Mouse (Mus musculus): ENCODE results near the gene Cnst. TPM values are rescaled to one million over a fixed set of nuclear protein-coding genes. Genes with fewer than 3 reads are reported as not detected.

The Cnst gene
- polyA plus RNA-seq, 1 experiment from 2014 or later = 18.2 TPM

- no peak for DNase-seq
- Histone ChIP-seq H3K27me3 (ENCODE audit: insufficient read depth, low read length) (no peaks in the 10 kb centered on the region), H3K27ac (ENCODE audit: low read depth) (peak overlapping the region; percentile 51), H3K9me3 (ENCODE audit: low read depth, low read length) (no peaks in the 10 kb centered on the region), H3K4me1 (ENCODE audit: insufficient read depth) (peaks cover 10% of the 10 kb centered on the region; the same call in 1 of the 2 replicates), H3K4me2 (no peak overlapping the region), H3K4me3 (ENCODE audit: low read depth, low read length) (no peak overlapping the region), H3K9ac (no peak overlapping the region), H3K36me3 (ENCODE audit: insufficient read depth) (no peaks in the 10 kb centered on the region)
- 48% methylated on average over 4 of the region's 4 CpGs for WGBS
- TF ChIP-seq CTCF (IDR thresholded peaks at IDR 0.05; ENCODE audit: low read depth) = no peak
- ATAC-seq (ENCODE audit: insufficient read depth) = peak; percentile 59
Observed at GRCm38 (mm10) chr1:179568690-179569398, 22.7 kb downstream of the Cnst start.

DNA sequence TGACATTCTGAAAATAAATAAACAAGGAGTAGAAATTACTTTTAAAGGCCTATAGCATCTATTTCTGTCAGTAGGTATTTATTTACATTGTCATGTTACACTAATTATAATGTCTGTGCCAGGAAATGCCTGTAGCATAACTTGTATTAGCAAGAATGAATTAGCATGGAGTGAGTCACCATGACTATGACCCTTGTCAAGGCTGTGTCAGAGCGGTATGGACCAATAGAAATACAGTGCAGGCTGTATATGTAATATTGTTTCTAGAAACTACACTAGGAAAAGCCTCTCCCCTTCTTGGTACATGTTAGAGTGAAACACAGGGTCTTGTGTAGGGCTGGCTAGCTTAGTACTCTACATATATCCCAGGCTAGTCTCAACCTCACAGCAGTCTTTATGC, 24.3 kb downstream of the Cnst start:
- ATAC-seq (ENCODE audit: insufficient read depth) = no peak
- no peak for DNase-seq
- no peak overlapping the region for H3K27ac ChIP-seq (ENCODE audit: low read depth)
- 77% methylated on average over 1 of the region's 1 CpGs for WGBS
- H3K36me3 ChIP-seq (ENCODE audit: insufficient read depth) = no peaks in the 10 kb centered on the region
- peaks cover 10% of the 10 kb centered on the region; the same call in 1 of the 2 replicates for H3K4me1 ChIP-seq (ENCODE audit: insufficient read depth)
- no peak overlapping the region for H3K4me3 ChIP-seq (ENCODE audit: low read depth, low read length)
- no peak overlapping the region for H3K9ac ChIP-seq
- no peaks in the 10 kb centered on the region for H3K27me3 ChIP-seq (ENCODE audit: insufficient read depth, low read length)
- TF ChIP-seq CTCF (IDR thresholded peaks at IDR 0.05; ENCODE audit: low read depth) = no peak
- H3K4me2 ChIP-seq = no peak overlapping the region
- H3K9me3 ChIP-seq (ENCODE audit: low read depth, low read length) = no peaks in the 10 kb centered on the region

DNA sequence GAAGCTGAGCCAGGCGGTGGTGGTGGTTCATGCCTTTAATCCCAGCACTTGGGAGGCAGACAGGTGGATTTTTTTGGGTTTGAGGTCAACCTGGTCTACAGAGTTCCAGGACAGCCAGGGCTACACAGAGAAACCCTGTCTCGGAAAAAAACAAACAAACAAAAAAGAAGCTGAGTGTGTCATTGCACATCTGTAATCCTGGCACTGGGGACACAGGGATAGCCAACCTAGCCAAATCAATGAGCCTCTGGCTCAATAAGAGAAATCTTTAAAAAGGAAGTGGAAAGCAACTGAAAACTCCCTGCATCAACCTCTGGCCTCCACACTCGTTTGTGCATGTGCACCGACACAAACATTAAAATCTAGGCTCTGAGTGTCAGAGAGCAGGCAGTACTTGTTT, 25.5 kb downstream of the Cnst start:
- Histone ChIP-seq H3K4me2 (no peak overlapping the region), H3K36me3 (ENCODE audit: insufficient read depth) (no peaks in the 10 kb centered on the region), H3K9me3 (ENCODE audit: low read depth, low read length) (no peaks in the 10 kb centered on the region), H3K27me3 (ENCODE audit: insufficient read depth, low read length) (no peaks in the 10 kb centered on the region), H3K4me3 (ENCODE audit: low read depth, low read length) (no peak overlapping the region), H3K27ac (ENCODE audit: low read depth) (no peak overlapping the region), H3K4me1 (ENCODE audit: insufficient read depth) (peaks cover 10% of the 10 kb centered on the region; the same call in 1 of the 2 replicates), H3K9ac (no peak overlapping the region)
- 80% methylated on average over 4 of the region's 4 CpGs for WGBS
- no peak for DNase-seq
- no peak for TF ChIP-seq CTCF (IDR thresholded peaks at IDR 0.05; ENCODE audit: low read depth)
- no peak for ATAC-seq (ENCODE audit: insufficient read depth)

GRCm38 (mm10) chr1:179573650-179574206, 27.6 kb downstream of the Cnst start:
- Histone ChIP-seq H3K27me3 (ENCODE audit: insufficient read depth, low read length) (no peaks in the 10 kb centered on the region), H3K36me3 (ENCODE audit: insufficient read depth) (no peaks in the 10 kb centered on the region), H3K4me3 (ENCODE audit: low read depth, low read length) (no peak overlapping the region), H3K9me3 (ENCODE audit: low read depth, low read length) (no peaks in the 10 kb centered on the region), H3K4me2 (no peak overlapping the region), H3K9ac (no peak overlapping the region), H3K4me1 (ENCODE audit: insufficient read depth) (peaks cover 7% of the 10 kb centered on the region; the same call in 1 of the 2 replicates), H3K27ac (ENCODE audit: low read depth) (no peak overlapping the region)
- no peak for TF ChIP-seq CTCF (IDR thresholded peaks at IDR 0.05; ENCODE audit: low read depth)
- WGBS = 54% methylated on average over 6 of the region's 6 CpGs
- DNase-seq (no peak), ATAC-seq (ENCODE audit: insufficient read depth) (no peak)

- Histone ChIP-seq H3K36me3 (ENCODE audit: insufficient read depth) (peaks cover 12% of the 10 kb centered on the region; the same call in 1 of the 2 replicates), H3K27me3 (ENCODE audit: insufficient read depth, low read length) (no peaks in the 10 kb centered on the region), H3K27ac (ENCODE audit: low read depth) (no peak overlapping the region), H3K9ac (no peak overlapping the region), H3K4me2 (no peak overlapping the region), H3K4me1 (ENCODE audit: insufficient read depth) (no peaks in the 10 kb centered on the region), H3K9me3 (ENCODE audit: low read depth, low read length) (no peaks in the 10 kb centered on the region), H3K4me3 (ENCODE audit: low read depth, low read length) (no peak overlapping the region)
- no peak for TF ChIP-seq CTCF (IDR thresholded peaks at IDR 0.05; ENCODE audit: low read depth)
- no peak for ATAC-seq (ENCODE audit: insufficient read depth)
- 63% methylated on average over 6 of the region's 6 CpGs for WGBS
- no peak for DNase-seq
Observed at GRCm38 (mm10) chr1:179578625-179579024, 32.5 kb downstream of the Cnst start.

GRCm38 (mm10) chr1:179580200-179580599, 34.0 kb downstream of the Cnst start:
- Histone ChIP-seq H3K27ac (ENCODE audit: low read depth) (no peak overlapping the region), H3K4me1 (ENCODE audit: insufficient read depth) (no peaks in the 10 kb centered on the region), H3K36me3 (ENCODE audit: insufficient read depth) (peaks cover 12% of the 10 kb centered on the region; the same call in 1 of the 2 replicates), H3K27me3 (ENCODE audit: insufficient read depth, low read length) (no peaks in the 10 kb centered on the region), H3K4me2 (no peak overlapping the region), H3K9ac (no peak overlapping the region), H3K4me3 (ENCODE audit: low read depth, low read length) (no peak overlapping the region), H3K9me3 (ENCODE audit: low read depth, low read length) (no peaks in the 10 kb centered on the region)
- 57% methylated on average over 8 of the region's 8 CpGs for WGBS
- TF ChIP-seq CTCF (IDR thresholded peaks at IDR 0.05; ENCODE audit: low read depth) = no peak
- ATAC-seq (ENCODE audit: insufficient read depth) (no peak), DNase-seq (no peak)

DNA sequence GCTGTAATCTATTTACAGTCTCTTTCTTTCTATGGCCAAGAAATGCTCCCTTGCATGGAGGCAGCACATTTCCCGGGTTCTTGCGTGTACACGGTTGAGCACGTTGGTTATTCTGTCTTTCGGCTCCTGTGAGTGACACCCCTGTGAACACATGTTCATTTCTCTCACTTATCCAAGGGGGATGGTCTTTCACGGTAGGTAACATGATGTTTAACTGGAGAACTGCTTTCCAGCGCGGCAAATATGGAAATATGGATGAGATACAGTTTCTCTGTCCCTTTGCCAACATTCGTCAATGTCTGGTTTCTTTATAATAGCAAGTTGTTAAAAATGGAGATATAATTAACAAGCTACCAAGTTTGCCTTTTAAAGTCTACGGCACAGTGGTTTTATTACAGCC, 35.3 kb downstream of the Cnst start:
- no peak overlapping the region for H3K4me3 ChIP-seq (ENCODE audit: low read depth, low read length)
- 87% methylated on average over 10 of the region's 10 CpGs for WGBS
- H3K27me3 ChIP-seq (ENCODE audit: insufficient read depth, low read length) = no peaks in the 10 kb centered on the region

More for the DNA sequence above, 35.3 kb downstream of the Cnst start:
- H3K4me1 ChIP-seq (ENCODE audit: insufficient read depth) = no peaks in the 10 kb centered on the region
- TF ChIP-seq CTCF (IDR thresholded peaks at IDR 0.05; ENCODE audit: low read depth) = no peak
- DNase-seq = no peak
- H3K4me2 ChIP-seq = no peak overlapping the region
- ATAC-seq (ENCODE audit: insufficient read depth) = no peak
- H3K9me3 ChIP-seq (ENCODE audit: low read depth, low read length) = no peaks in the 10 kb centered on the region
- H3K9ac ChIP-seq = no peak overlapping the region
- H3K27ac ChIP-seq (ENCODE audit: low read depth) = no peak overlapping the region
- H3K36me3 ChIP-seq (ENCODE audit: insufficient read depth) = peaks cover 12% of the 10 kb centered on the region; the same call in 1 of the 2 replicates

Data from lung, embryonic 14.5 days (tissue).